Mouse (Mus musculus) common myeloid progenitor, adult 5-6 weeks (primary cell): Measurements from ENCODE around the gene Asb4. TPM values are rescaled to one million over a fixed set of nuclear protein-coding genes. Genes with fewer than 3 reads are reported as not detected.
A peak's percentile ranks its signal among the peaks of the same experiment; 100 is the strongest.
"Not testable (repeated sequence)": the region's sequence is repeated elsewhere in the genome, so short reads cannot be mapped to it uniquely, and the experiment has no call there.

Experiments
- ATAC-seq: replicated peaks from 2 replicates; pipeline ENCODE4 v1.8.0; 2016; ENCODE audit warnings: low read depth, mild to moderate bottlenecking, moderate TSS enrichment, inconsistent platforms; ENCODE audit not compliant: poor library complexity, severe bottlenecking
- total RNA-seq: library from RNA; stranded (forward); fragments of 200-1000, 187-1606 nt; gene quantifications from 2 replicates; pipeline ENCODE4 v1.2.3, GENCODE M21; 2017

The Asb4 gene
- not detected in 2 replicates for total RNA-seq

DNA sequence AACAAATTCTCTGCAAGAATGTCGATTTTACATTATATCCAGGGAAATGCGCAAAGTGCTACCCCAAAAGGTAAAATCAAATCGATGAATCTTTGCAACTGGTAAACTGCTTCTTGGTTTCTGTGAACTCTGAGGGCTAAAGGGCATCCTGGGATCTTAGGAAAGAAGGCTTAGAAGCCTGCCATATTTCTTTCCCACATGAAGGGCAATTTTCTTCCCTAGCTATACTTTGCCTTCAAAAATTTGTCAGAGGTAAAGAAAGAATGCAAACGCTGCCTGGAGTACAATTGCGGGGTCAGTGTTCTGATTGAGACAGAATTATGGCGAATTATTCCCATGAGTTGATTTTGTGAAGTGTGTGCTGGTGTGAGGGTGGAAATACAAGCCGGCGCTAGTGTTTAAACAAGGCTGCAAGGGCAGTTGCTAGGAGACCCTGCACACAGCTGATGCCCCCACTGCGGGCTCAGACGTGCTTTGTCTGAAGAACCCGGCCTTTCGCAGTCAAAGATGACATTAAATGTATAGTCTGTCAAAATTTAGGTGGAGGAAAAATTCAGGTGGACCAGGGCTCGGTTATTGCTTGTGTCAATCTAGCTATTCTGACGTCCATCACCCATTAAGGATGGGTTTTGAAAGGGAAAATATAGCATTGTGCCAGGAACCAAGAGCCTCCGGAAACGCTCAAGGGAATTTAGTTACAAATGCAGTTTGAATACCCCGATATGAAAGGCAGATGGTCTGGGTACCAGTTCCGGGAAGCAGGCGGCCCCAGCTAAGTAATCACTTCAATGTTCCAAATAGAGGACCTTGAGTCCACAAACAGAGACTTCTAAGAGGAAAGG is at the start of gene Asb4:
Gene Asb4 (plus strand): TSS at position 51 of the 842 bp plus-strand sequence.
- no peak for ATAC-seq

DNA sequence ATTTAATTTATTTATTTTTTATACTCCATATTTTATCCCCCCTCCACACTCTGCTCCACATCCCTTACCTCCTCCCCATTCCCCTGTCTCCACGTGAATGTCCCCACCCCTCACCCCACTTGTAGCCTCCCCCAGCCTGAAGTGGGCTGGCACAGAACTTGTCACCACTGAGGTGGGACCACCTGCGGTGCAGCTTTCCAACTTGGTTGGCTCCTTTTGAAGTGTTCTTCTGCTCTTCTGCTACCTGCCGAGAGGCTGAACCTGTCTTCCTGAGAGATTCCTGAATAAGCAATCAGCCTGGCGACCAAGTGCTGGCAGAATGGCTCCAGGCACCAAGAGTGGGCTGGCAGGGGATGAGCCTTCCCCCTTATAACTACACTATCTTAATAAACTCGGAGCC is 49.2 kb upstream of the Asb4 start:
- ATAC-seq: no peak

DNA sequence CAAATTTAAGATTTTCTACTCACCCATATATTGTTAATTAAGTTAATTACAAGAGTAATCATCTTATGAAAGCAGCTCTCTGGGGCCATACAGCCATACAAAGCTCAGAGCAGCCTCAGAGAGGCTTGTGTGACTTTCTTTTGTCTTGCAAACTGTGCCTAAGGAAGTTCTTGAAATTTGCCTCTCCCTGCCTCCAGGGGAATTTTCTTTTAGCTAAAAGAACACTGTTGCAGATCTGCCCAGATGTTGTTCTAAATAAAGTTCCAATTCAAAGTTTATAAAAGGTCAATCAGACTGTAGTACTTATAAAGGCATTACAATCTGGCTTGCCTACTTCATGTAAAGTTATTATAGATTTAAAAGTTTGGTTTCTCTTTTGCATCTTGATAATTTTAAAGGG is 47.2 kb upstream of the Asb4 start:
- not testable (repeated sequence) for ATAC-seq

DNA sequence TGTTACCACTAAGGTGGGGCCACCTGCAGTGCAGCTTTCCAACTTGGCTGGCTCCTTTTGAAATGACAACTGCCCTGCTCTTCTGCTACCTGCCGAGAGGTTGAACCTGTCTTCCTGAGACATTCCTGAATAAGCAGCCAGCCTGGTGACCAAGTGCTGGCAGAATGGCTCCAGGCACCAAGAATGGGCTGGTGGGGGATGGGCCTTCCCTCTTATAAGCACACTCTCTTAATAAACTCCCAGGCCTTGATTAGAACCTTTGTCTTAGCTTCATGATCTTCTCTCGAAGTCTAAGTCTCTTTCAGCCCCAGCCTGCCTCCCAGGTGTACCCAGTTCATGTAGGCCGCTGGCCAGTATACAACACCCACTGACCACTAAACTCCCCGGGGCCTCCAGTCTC is 44.4 kb upstream of the Asb4 start:
- ATAC-seq: not testable (repeated sequence)

DNA sequence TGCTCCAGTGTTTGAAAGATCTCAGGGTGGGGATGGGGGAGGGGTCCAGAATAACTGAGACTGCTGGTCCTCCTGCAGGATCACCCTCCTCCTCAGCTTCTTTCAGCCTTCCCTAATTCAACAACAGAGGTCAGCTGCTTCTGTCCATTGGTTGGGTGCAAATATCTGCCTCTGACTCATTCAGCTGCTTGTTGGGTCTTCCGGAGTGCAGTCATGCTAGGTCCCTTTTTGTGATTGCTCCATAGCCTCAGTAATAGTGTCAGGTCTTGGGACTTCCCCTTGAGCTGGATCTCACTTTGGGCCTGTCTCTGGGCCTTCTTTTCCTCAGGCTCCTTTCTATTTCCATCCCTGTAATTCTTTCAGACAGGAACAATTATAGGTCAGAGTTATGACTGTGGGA is 43.9 kb upstream of the Asb4 start:
- not testable (repeated sequence) for ATAC-seq

DNA sequence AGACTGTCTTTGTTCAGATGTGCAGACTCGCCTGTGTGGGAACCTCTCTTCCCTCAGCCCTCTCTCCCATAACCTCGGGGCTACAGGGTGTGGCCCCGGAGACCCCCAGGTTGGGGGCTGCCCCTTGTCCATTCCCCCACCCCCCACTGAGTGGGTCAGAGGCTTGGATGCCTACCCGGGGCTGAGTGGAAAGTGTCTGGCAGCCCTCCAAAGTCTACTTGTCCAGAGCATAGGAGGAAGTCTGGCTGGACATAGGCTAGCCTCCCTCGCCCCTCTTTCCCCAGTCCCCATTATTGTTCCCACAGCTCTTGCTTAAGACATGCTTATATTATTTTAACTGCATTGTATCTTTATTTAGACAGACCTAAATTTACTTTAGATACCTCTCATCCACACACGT is 38.9 kb upstream of the Asb4 start:
- ATAC-seq: no peak

DNA sequence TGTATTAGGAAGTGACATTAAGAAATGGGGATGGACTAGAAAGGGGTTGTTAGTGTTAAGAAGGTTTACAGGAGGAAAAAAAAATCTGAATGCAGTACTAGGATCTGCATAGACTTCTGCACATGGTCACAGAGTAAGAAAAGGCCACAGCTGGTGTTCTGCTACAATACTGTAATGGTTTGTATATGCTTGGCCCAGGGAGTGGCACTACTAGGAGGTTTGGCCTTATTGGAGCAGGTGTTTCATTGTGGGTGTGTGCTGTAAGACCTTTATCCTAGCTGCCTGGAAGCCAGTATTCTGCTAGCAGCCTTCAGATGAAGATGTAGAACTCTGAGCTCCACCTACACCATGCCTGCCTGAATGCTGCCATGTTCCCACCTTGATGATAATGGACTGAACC is 25.3 kb upstream of the Asb4 start:
- no peak for ATAC-seq

DNA sequence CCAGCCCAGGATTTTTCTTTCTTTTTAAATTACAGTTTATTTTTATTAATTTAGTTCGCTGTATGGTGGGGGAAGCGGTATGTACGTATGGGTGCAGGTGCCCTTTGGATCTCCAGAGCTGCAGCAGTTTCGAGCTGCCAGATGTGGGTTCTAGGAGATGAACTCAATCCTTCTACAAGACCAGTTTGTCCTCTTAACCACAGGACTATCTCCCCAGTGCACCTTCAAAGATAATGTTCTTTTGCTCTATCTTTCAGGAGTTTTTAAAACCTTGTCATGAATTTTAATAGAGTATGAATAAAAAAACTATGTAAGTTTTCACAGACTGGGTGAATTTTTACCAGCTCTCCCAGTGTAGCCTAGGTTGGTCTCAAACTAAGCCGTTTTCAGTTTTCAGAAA is 22.8 kb upstream of the Asb4 start:
- ATAC-seq: peak; percentile 62

DNA sequence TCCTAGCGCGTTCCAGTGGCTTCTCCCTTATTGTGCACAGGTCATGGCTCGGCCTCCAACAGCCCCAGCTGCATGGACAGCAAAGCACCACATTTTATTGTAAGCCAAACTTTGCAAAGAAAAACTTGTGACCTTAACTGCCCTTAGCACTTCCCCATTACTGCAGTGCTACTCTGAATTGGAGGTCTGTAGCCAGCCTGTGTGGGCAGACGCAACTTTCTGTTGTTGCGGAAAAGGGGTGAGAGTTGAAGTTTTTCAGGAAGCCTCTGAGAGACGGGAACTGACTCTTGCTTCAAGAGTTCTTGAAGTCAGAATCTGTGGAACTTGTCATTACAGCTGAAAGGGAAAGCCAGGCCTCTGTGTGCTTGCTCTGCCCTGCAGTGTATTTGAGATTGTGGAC is 21.2 kb upstream of the Asb4 start:
- ATAC-seq: peak; percentile 93

DNA sequence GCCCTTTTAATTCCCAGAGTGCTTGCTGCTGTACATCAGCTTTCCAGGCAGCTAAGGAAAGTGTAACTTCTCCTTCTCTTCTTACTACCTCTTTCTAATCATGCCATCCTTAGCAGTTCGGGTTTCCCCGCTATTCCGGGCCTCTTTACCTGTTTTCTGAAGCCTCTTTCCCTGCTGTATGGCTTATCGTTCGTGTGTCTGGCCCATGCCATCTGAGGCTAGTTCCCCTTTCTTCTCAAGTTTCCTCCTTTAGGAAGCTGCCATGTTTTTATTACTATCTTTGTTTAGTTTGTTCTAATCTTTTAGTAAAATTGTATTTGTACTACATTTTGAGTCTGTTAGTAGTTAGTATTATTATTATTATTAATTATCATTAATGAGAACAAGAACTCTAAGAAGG is 17.3 kb upstream of the Asb4 start:
- ATAC-seq: 0 out of 2 replicates have a peak, but pooled peaks have one; percentile 23

DNA sequence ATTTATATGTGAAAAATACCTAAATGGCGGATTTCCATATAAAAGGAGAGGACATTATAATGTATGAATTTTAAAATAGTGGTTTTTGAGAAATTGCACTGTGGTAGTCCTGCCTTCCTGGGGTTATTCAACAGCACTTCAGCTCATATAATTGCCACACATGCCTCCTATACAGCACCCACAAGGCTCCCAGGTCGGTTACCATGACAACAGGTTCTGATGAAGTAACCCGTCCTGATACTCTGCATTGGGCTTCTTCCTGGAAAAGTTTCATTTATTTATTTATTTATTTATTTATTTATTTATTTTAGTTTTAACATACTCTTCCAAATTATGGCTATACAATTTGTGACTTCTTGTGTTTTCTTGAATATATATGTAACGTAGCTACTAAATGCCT is 6.3 kb upstream of the Asb4 start:
- no peak for ATAC-seq

DNA sequence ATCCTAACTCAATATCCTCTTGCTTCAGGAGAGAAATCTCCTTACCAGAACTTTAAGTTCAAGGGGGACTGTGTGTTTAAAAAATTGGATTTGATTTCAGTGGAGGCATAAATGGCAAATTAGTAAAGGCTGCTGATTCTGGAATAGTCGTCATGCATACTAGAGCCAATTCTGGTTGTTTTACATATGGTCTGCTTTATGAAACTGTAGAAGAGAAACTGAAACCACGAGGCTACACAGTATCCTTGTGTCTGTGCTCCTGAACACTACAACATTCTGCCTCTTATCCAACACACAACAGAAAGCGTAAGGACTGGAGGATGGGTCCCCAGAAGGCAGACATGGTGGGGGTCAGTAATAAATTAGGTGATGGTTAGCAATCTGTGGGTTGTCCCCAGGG is 4.1 kb upstream of the Asb4 start:
- ATAC-seq: no peak

DNA sequence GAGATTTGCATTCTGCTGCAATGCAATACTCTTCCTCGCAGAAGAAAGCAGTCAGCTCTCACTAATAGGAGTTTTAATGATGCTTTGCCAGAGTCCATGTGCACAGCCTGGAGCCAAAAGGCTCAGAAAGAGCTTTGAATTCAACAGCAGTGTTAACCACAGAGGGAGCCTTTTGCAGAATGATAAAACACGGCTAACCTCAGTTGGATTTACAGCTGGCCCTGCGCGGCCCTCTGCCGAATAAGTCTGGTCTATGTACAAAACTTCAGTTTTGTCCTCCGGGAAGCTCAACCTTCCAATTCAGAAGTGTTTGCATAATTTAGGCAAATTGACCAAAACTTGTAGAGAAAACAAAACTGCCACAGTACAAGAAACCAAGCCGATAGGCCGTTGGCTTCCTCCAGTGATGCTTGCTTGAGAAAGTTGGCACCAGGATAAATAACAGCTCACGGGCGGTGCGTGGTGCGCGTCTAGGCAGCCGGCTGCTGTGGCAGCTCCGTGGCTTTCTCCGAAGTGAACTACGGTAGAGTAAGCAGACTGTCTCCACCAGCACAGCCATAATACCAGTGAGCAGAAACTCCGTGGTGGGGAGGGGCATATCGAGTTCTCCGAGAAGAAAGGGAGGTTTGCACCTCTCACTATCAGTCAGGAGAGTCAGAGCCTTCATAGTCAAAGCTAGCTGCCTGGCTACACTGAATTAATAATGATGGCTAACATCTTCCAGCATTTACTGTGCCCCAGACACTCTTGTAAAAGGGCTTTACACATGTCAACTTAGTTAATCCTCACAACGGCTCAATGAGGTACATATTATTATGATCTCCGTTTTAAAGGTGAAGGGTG is 3.2 kb upstream of the Asb4 start:
- ATAC-seq: 0 out of 2 replicates have a peak, but pooled peaks have one; percentile 15

DNA sequence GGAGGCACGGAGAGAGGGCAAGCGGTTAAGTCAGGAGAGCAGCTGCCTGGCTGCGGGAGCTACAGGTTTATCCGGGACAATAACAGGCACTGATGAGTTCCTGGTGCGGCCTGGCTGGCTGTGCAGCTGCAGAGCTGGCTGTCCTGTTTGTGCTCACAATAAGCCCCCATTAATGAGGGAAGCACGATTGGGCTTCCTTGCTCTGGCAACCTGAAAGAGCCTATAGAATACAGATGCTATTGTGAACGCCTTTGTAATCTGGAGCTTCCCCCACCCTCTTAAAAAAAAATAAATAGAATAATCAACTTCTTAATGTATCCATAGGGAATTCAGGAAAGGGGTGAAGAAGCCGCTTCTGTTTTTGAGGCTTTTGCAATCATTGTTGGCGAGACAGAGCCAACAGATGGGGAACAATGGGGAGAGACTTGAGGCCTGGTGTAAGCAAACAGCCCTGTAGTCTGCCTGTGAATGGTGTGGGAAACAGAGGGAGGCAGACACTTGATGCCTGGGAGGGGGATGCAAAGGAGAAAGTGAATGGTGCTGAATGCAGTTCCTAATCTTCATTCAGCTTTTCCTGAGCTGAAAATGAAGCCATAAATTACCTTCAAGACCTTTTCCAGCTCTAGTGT is 2.4 kb upstream of the Asb4 start:
- no peak for ATAC-seq

DNA sequence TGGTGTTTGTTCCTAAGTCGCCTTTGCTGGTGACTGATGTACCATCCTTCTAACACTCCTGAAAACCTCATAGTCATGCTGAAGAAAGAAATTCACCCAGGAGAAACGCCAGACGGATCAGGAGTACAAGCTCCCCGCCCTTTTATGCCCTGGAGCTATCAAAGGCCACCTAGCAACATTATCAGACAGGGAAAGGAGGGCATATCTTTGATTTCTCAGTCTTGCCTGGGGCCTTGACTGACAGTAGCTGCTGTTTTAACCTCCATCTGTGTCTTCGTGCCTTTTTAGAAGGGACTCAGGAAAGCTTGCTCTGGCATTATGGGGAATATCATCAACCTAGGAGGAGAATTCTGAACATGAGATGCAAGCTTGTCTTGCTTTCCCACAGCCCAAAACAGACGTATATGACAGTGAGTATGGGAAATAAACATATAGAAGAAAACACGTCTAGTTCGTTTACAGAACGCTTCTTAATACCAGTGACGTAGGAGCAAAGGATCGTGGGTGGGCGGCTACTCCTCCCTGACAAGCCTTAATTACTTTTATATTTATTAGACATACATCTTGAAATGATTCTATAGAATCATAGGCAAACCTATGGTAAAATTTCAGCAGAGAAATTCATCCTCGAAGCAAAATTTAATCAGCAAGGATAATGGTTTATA is 1.1 kb upstream of the Asb4 start:
- no peak for ATAC-seq

DNA sequence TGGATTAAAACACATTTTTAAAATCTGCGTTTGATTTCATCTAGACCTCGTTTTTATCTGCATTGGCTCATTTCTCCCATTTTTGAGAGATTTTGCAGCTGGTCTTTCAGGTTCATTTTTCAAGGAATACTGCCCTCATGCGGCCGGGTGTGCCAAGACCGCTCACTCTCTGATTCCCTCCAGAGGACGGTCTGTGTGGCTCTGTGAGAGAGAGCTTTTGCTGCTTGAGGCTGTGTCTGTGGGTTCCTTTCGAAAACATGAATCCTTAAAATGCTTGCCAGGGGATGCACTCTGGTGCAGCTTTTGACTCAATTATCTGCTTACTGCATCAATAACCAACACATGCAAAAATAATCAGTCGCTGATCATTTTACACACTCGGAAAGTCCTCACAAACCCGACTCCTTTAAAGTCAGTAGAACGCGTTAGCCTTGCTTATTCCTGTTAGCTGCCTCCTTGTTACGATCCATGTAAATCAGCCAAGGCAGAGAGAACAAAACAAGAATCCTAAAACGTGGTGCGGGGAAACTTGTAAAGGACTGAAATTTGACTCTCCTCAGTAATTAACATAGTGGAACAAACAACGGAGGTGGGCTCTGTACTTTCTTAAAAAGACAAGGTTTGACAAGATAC is 487 bp upstream of the Asb4 start:
- peak; percentile 85 for ATAC-seq

DNA sequence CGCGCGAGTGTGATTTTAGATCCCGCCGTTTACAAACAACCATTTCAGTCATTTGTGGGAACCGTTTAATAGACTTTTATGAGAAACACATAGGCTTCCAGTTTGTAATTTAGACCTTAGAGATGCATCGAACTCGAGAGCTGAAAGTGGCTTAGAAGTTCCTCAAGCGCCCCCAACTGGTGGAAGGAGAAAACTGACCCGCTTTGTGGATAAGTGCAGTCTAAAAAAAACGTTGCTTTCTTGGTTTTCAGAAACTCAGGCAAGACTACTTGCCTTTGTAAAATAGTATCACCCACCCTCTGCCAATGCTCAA is 948 bp downstream of the Asb4 start:
- peak; percentile 58 for ATAC-seq

DNA sequence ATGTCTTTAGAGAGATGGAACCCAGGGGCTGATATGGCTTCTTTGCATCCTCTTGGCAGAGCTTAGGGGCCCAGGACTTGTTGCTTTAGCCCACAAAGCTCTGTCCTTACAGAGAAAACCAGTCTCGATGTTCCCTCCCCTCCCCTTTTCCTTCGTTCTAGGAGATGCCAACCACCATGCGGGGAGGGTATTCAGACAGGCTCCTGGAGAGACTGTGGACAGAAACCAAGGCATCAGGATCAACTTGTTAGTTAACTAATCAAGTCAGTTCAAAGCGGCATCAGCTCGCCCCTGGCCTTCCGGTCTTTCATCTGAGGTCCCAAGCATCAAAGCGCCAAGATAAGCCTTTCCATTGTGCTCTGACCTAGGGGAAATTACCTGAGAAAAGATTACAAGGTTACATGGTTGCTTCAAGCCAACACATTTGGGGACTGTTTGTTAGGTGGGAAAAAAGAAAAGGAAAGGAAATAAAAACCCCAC is 2.0 kb downstream of the Asb4 start:
- ATAC-seq: no peak

DNA sequence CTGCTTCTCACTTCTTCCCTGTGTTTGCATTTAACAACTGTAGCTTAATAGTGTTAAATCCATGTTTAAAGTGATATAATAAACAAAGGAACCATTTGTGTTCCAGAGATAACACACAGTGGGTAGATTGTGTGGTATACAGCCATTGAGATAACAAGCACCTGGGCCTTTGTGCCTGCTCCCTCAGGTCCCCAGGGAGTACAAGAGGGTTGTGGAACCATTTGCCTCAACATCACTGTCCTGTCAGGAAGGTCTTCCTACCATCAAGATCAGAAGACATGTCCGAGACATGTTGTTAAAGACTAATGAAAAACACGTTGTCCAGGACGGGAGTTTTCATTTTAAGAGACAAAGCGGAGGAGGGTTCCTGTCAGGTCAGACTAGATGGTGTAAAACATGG is 3.3 kb downstream of the Asb4 start:
- ATAC-seq: no peak

DNA sequence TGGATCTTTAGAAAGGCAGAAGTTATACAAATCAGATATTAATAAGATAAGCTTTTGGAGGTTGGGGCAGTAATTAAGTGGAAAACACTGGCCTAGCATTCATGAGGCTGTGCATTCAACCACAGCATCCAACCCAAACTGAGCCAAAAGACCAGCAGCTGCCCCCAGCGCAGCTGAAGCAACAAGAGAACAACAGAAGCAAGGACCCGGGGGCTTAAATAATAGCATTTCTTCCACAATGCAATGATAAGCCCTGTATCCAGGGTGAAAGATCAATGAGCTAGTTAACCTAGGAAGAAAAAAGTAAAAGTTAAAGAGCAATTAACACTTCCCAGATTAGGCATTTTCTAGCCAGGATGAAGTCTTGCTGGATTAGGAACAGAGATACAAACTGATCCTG is 4.2 kb downstream of the Asb4 start:
- ATAC-seq: no peak
